Mouse (Mus musculus) MEL (cell line): ENCODE results near the gene Krt33b. TPM values are rescaled to one million over a fixed set of nuclear protein-coding genes. Genes with fewer than 3 reads are reported as not detected.

Experiments used
- DNase-seq: peaks from one replicate; pipeline ENCODE4 v3.0.0; 2011; ENCODE audit warnings: low read depth, low spot score
- H3K27ac ChIP-seq: 2 replicates; pipeline ENCODE4 v1.5.1; 2012; ENCODE audit warnings: low read depth, mild to moderate bottlenecking, control low read depth, low read length, moderate library complexity; ENCODE audit not compliant: control insufficient read depth
- H3K27me3 ChIP-seq, 2 experiments: fragments of 150-350 bp in 1 of 2; sonication (generic) in 1 of 2; 2 replicates each; pipeline ENCODE4 v1.6.1; 2012; ENCODE audit warnings: low read length in 2 of 2, mild to moderate bottlenecking in 2 of 2, improper control_type of control experiment in 1 of 2, moderate library complexity in 1 of 2; ENCODE audit not compliant: insufficient read depth in 2 of 2, control insufficient read depth in 1 of 2
- H3K36me3 ChIP-seq, 2 experiments: 2 replicates each; pipeline ENCODE4 v1.6.1; 2012 to 2014; ENCODE audit warnings: low read length in 2 of 2, improper control_type of control experiment in 1 of 2, inconsistent platforms in 1 of 2, mild to moderate bottlenecking in 1 of 2; ENCODE audit not compliant: insufficient read depth in 2 of 2, control insufficient read depth in 1 of 2
- H3K4me1 ChIP-seq, 2 experiments: fragments of 150-350 bp in 1 of 2; sonication (generic) in 1 of 2; 2 replicates each; pipeline ENCODE4 v1.6.1; 2012; ENCODE audit warnings: low read length in 2 of 2, improper control_type of control experiment in 1 of 2, mild to moderate bottlenecking in 1 of 2; ENCODE audit not compliant: insufficient read depth in 2 of 2, control insufficient read depth in 1 of 2
- H3K4me3 ChIP-seq, 2 experiments: fragments of 150-350 bp in 1 of 2; sonication (generic) in 1 of 2; 2 replicates each; pipeline ENCODE4 v1.5.1; 2012; ENCODE audit warnings: low read depth in 2 of 2, low read length in 2 of 2, mild to moderate bottlenecking in 2 of 2, moderate library complexity in 2 of 2, control low read depth in 1 of 2, improper control_type of control experiment in 1 of 2; ENCODE audit not compliant: control insufficient read depth in 1 of 2, insufficient read depth in 1 of 2
- H3K79me2 ChIP-seq: 2 replicates; pipeline ENCODE4 v1.6.1; 2012; ENCODE audit warnings: mild to moderate bottlenecking, low read length, moderate library complexity; ENCODE audit not compliant: control insufficient read depth, poor library complexity, insufficient read depth
- H3K9ac ChIP-seq: 2 replicates; pipeline ENCODE4 v1.6.1; 2012; ENCODE audit warnings: low read depth, mild to moderate bottlenecking, control low read depth, low read length, moderate library complexity; ENCODE audit not compliant: control insufficient read depth, poor library complexity, severe bottlenecking
- H3K9me3 ChIP-seq: fragments of 150-350 bp; sonication (generic); replicated peaks from 2 replicates; pipeline ENCODE4 v1.6.1; 2012; ENCODE audit warnings: mild to moderate bottlenecking, low read length, improper control_type of control experiment, moderate library complexity; ENCODE audit not compliant: insufficient read depth
- CHD1 ChIP-seq: IDR thresholded peaks from 2 replicates; pipeline ENCODE4 v1.6.1; 2012; ENCODE audit warnings: low read depth, mild to moderate bottlenecking, inconsistent platforms, low read length, improper control_type of control experiment
- GABPA ChIP-seq: IDR thresholded peaks from 2 replicates; pipeline ENCODE4 v1.6.1; 2012; ENCODE audit warnings: low read depth, mild to moderate bottlenecking, inconsistent platforms, low read length, improper control_type of control experiment, moderate library complexity
- GATA1 ChIP-seq: IDR thresholded peaks from 2 replicates; pipeline ENCODE4 v1.6.1; 2011; ENCODE audit warnings: low read depth, low read length, improper control_type of control experiment
- MAX ChIP-seq: IDR thresholded peaks from 2 replicates; pipeline ENCODE4 v1.6.1; 2011; ENCODE audit warnings: low read length, improper control_type of control experiment
- MXI1 ChIP-seq: IDR thresholded peaks from 2 replicates; pipeline ENCODE4 v1.6.1; 2011; ENCODE audit warnings: mild to moderate bottlenecking, low read depth, low read length, improper control_type of control experiment
- MYB ChIP-seq: IDR thresholded peaks from 2 replicates; pipeline ENCODE4 v1.6.1; 2011; ENCODE audit warnings: mild to moderate bottlenecking, low read depth, low read length, improper control_type of control experiment
- MYC ChIP-seq: IDR thresholded peaks from 2 replicates; pipeline ENCODE4 v1.6.1; 2011; ENCODE audit warnings: low read depth, mild to moderate bottlenecking, low read length, improper control_type of control experiment, moderate library complexity
- NELFE ChIP-seq: IDR thresholded peaks from 2 replicates; pipeline ENCODE4 v1.6.1; 2011; ENCODE audit warnings: low read depth, low read length, improper control_type of control experiment
- NRF1 ChIP-seq: IDR thresholded peaks from 2 replicates; pipeline ENCODE4 v1.6.1; 2014; ENCODE audit warnings: low read depth, mild to moderate bottlenecking, inconsistent platforms, low read length, improper control_type of control experiment, moderate library complexity; ENCODE audit not compliant: poor library complexity, insufficient read depth, severe bottlenecking
- POLR2A ChIP-seq, 2 experiments: IDR thresholded peaks; 2 replicates each; pipeline ENCODE4 v1.6.1; 2011 to 2012; ENCODE audit warnings: low read length in 2 of 2, mild to moderate bottlenecking in 2 of 2, control low read depth in 1 of 2, improper control_type of control experiment in 1 of 2, low read depth in 1 of 2, moderate library complexity in 1 of 2; ENCODE audit not compliant: control insufficient read depth in 1 of 2, insufficient read depth in 1 of 2, poor library complexity in 1 of 2
- POLR2AphosphoS2 ChIP-seq: IDR thresholded peaks from 2 replicates; pipeline ENCODE4 v1.6.1; 2011; ENCODE audit warnings: low read length, improper control_type of control experiment
- RAD21 ChIP-seq: IDR thresholded peaks from 2 replicates; pipeline ENCODE4 v1.6.1; 2011; ENCODE audit warnings: mild to moderate bottlenecking, low read depth, low read length, improper control_type of control experiment
- RCOR1 ChIP-seq: IDR thresholded peaks from 2 replicates; pipeline ENCODE4 v1.6.1; 2012; ENCODE audit warnings: low read depth, mild to moderate bottlenecking, inconsistent platforms, low read length, improper control_type of control experiment
- TCF12 ChIP-seq: IDR thresholded peaks from 2 replicates; pipeline ENCODE4 v1.6.1; 2014; ENCODE audit warnings: low read depth, mild to moderate bottlenecking, inconsistent platforms, low read length, improper control_type of control experiment, moderate library complexity
- USF1 ChIP-seq: IDR thresholded peaks from 2 replicates; pipeline ENCODE4 v1.6.1; 2014; ENCODE audit warnings: low read depth, mild to moderate bottlenecking, inconsistent platforms, low read length, improper control_type of control experiment, moderate library complexity
- USF2 ChIP-seq, 2 experiments: IDR thresholded peaks; 2 replicates each; pipeline ENCODE4 v1.6.1; 2011 to 2012; ENCODE audit warnings: improper control_type of control experiment in 2 of 2, low read length in 2 of 2, borderline replicate concordance in 1 of 2, inconsistent platforms in 1 of 2, low read depth in 1 of 2, mild to moderate bottlenecking in 1 of 2; ENCODE audit not compliant: insufficient read depth in 1 of 2
- ZKSCAN1 ChIP-seq: IDR thresholded peaks from 2 replicates; pipeline ENCODE4 v1.6.1; 2012; ENCODE audit warnings: low read depth, mild to moderate bottlenecking, inconsistent platforms, low read length, improper control_type of control experiment, moderate library complexity
- ZMIZ1 ChIP-seq: IDR thresholded peaks from 2 replicates; pipeline ENCODE4 v1.6.1; 2012; ENCODE audit warnings: low read depth, mild to moderate bottlenecking, inconsistent platforms, low read length, improper control_type of control experiment, moderate library complexity
- polyA plus RNA-seq, 2 experiments: library from polyadenylated mRNA; stranded (reverse) in 1 of 2; unstranded in 1 of 2; fragments of >175 nt in 1 of 2; fragments of >200 nt in 1 of 2; gene quantifications; 2 replicates each; pipeline versions ENCODE4 v1.2.1 to v1.2.4; 2012; ENCODE audit warnings: low replicate concordance in 2 of 2, low read depth in 1 of 2; ENCODE audit not compliant: insufficient read length in 2 of 2, insufficient read depth in 1 of 2, missing spikeins in 1 of 2
- total RNA-seq: library from RNA; depleted of rRNA; stranded (reverse); fragments of 300-350 nt; gene quantifications from 2 replicates; pipeline ENCODE4 v1.2.3, GENCODE M21; 2012

Gene Krt33b
- total and polyA plus RNA-seq, 3 experiments, result not detected

- TF ChIP-seq USF1 (no peak), NELFE (no peak), MYB (no peak), GABPA (no peak), NRF1 (no peak), USF2 (IDR thresholded peaks at IDR 0.05; ENCODE audit: borderline replicate concordance in 1 of 2, insufficient read depth in 1 of 2, low read depth in 1 of 2, low read length in 2 of 2) (no peak), ZKSCAN1 (no peak), POLR2A (IDR thresholded peaks at IDR 0.05; ENCODE audit: control insufficient read depth in 1 of 2, insufficient read depth in 1 of 2, low read depth in 1 of 2, low read length in 2 of 2, poor library complexity in 1 of 2) (no peak)
- DNase-seq, result no peak
- H3K79me2 ChIP-seq, result no peaks in the 10 kb centered on the region
- no peaks in the 10 kb centered on the region for H3K36me3 ChIP-seq
- no peaks in the 10 kb centered on the region for H3K4me1 ChIP-seq
- no peak overlapping the region for H3K9ac ChIP-seq
- no peak overlapping the region for H3K4me3 ChIP-seq
- H3K27me3 ChIP-seq, result no peaks in the 10 kb centered on the region
- H3K27ac ChIP-seq, result no peak overlapping the region
- H3K9me3 ChIP-seq, result no peaks in the 10 kb centered on the region
Measured at GRCm38 (mm10) chr11:99983442-99983841, 46.2 kb downstream of the Krt33b start.

DNA sequence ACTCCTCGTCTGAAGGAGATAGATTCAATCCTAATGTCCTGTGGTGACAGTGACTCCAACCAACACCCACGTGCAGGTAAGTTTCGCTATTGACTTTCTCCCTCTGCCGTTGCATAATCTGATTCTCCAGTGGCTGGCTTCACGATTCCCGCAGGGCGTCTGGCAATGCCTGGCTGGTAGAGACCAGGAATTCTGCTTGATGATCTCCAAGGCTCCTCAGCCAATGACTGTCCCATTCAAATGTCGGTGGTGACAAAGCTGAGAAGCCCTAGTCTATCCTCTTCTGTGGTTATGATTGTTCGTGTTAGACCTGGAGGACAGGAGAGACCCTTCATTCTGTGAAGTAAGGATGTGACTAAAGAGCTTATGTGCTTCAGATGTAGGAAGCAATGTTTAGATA lies 46.9 kb downstream of the Krt33b start:
- no peak for TF ChIP-seq CHD1
- TF ChIP-seq RAD21, result no peak
- no peak for TF ChIP-seq ZMIZ1
- TF ChIP-seq POLR2AphosphoS2, result no peak
- no peak for TF ChIP-seq MXI1
- TF ChIP-seq TCF12, result no peak
- TF ChIP-seq ZKSCAN1, result no peak
- no peak for TF ChIP-seq RCOR1
- TF ChIP-seq MYC, result no peak
- TF ChIP-seq GATA1, result no peak
- no peak for TF ChIP-seq MAX
- no peaks in the 10 kb centered on the region for H3K9me3 ChIP-seq
- H3K27me3 ChIP-seq, result no peaks in the 10 kb centered on the region
- no peaks in the 10 kb centered on the region for H3K4me1 ChIP-seq
- no peak overlapping the region for H3K27ac ChIP-seq
- H3K36me3 ChIP-seq, result no peaks in the 10 kb centered on the region
- no peak overlapping the region for H3K4me3 ChIP-seq
- H3K9ac ChIP-seq, result no peak overlapping the region
- no peak for DNase-seq
- no peaks in the 10 kb centered on the region for H3K79me2 ChIP-seq
